Mouse (Mus musculus) intestine, embryonic 16.5 days (tissue): Measurements from ENCODE around the gene Ubxn11. TPM values are rescaled to one million over a fixed set of nuclear protein-coding genes. Genes with fewer than 3 reads are reported as not detected.

Source experiments
- ATAC-seq: fragments of 200-750 bp; cut with Nextera tagmentation; 2 replicates; pipeline ENCODE4 v1.8.0; 2017; ENCODE audit warnings: moderate TSS enrichment, moderate library complexity
- H3K27ac ChIP-seq: fragments of 300-500 bp; sonication (generic); 2 replicates; pipeline ENCODE4 v1.5.1; 2014; ENCODE audit warnings: mild to moderate bottlenecking, low read length
- H3K27me3 ChIP-seq: fragments of 300-500 bp; sonication (generic); replicated peaks from 2 replicates; pipeline ENCODE4 v1.6.1; 2014; ENCODE audit warnings: low read length, control low read depth, mixed read lengths; ENCODE audit not compliant: control insufficient read depth, insufficient read depth
- H3K36me3 ChIP-seq: fragments of 300-500 bp; sonication (generic); 2 replicates; pipeline ENCODE4 v1.6.1; 2014; ENCODE audit warnings: low read length, control low read depth; ENCODE audit not compliant: control insufficient read depth, insufficient read depth
- H3K4me1 ChIP-seq: fragments of 300-500 bp; sonication (generic); 2 replicates; pipeline ENCODE4 v1.6.1; 2014; ENCODE audit warnings: low read length, control low read depth, mixed read lengths; ENCODE audit not compliant: control insufficient read depth, insufficient read depth
- H3K4me2 ChIP-seq: fragments of 300-500 bp; sonication (generic); 2 replicates; pipeline ENCODE4 v1.6.1; 2014; ENCODE audit warnings: low read depth, low read length, control low read depth
- H3K4me3 ChIP-seq: fragments of 300-500 bp; sonication (generic); 2 replicates; pipeline ENCODE4 v1.5.1; 2014; ENCODE audit warnings: mild to moderate bottlenecking, low read length
- H3K9ac ChIP-seq: fragments of 300-500 bp; sonication (generic); 2 replicates; pipeline ENCODE4 v1.6.1; 2014; ENCODE audit warnings: low read depth, low read length
- H3K9me3 ChIP-seq: fragments of 300-500 bp; sonication (generic); 2 replicates; pipeline ENCODE4 v1.6.1; 2016; ENCODE audit warnings: low read length, control low read depth; ENCODE audit not compliant: control insufficient read depth
- WGBS: fragments of 180-500 bp; shearing (Covaris S2); extraction: QIAGEN DNeasy Blood & Tissue Kit; methylation state at CpG from one replicate; pipeline ENCODE4 v1.1.7; 2014; 5-methylcytosine and 5-hydroxymethylcytosine counted together
- polyA plus RNA-seq: library from polyadenylated mRNA; unstranded; fragments of >200 nt; fragmentation: Nextera tagmentation; extraction: Ambion mirVana; gene quantifications from 2 replicates; pipeline ENCODE4 v1.2.1, GENCODE M21; 2015

The Ubxn11 gene
- polyA plus RNA-seq, 1 experiment from 2014 or later, result 5.6 TPM

DNA sequence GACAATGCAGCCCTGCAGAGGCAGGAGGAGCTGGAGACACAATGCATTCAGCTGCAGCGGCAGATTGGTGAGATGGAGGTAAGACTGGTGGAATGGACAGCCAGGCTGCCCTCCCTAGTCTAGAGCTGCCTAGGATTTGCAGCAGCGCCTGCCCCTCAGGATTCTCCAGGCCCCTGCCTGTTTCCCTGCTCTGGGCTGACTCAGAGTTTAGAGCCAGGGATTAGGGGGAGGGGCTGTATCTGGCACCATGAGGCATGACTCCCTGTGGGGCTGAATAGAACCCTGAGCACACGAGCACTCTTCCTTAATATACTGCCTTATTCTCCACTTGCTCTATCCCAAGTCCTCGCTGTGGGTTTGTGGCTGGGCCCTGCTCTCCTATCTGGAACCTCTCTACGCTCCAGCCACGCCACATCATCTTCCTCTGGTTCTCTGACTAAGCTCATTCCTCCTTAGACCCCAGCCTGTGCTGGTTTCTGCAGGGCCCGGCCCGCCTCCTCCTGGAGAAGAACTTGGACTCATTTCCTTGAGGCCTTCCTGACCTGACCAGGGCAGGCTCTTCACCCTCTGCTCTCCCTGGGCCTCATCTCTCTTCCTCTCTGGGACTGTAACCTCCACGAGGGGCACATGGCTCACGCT is 11.1 kb downstream of the Ubxn11 start:
- Histone ChIP-seq H3K27me3 (no peaks in the 10 kb centered on the region), H3K9me3 (no peaks in the 10 kb centered on the region), H3K9ac (no peak overlapping the region; the same call in 1 of the 2 replicates), H3K4me3 (no peak overlapping the region), H3K27ac (peak overlapping the region; percentile 26), H3K36me3 (no peaks in the 10 kb centered on the region), H3K4me1 (peaks cover 40% of the 10 kb centered on the region), H3K4me2 (no peak overlapping the region)
- ATAC-seq, result 0 out of 2 replicates have a peak, but pooled peaks have one; percentile 29
- 52% methylated on average over 10 of the region's 10 CpGs for WGBS

- Histone ChIP-seq H3K4me1 (peaks cover 40% of the 10 kb centered on the region), H3K4me2 (no peak overlapping the region), H3K4me3 (no peak overlapping the region), H3K9me3 (no peaks in the 10 kb centered on the region), H3K9ac (no peak overlapping the region; the same call in 1 of the 2 replicates), H3K36me3 (no peaks in the 10 kb centered on the region), H3K27me3 (no peaks in the 10 kb centered on the region), H3K27ac (peak overlapping the region; percentile 26)
- ATAC-seq, result no peak
- 91% methylated on average over 4 of the region's 4 CpGs for WGBS
Measured at GRCm38 (mm10) chr4:134114038-134114437, 11.7 kb downstream of the Ubxn11 start.

DNA sequence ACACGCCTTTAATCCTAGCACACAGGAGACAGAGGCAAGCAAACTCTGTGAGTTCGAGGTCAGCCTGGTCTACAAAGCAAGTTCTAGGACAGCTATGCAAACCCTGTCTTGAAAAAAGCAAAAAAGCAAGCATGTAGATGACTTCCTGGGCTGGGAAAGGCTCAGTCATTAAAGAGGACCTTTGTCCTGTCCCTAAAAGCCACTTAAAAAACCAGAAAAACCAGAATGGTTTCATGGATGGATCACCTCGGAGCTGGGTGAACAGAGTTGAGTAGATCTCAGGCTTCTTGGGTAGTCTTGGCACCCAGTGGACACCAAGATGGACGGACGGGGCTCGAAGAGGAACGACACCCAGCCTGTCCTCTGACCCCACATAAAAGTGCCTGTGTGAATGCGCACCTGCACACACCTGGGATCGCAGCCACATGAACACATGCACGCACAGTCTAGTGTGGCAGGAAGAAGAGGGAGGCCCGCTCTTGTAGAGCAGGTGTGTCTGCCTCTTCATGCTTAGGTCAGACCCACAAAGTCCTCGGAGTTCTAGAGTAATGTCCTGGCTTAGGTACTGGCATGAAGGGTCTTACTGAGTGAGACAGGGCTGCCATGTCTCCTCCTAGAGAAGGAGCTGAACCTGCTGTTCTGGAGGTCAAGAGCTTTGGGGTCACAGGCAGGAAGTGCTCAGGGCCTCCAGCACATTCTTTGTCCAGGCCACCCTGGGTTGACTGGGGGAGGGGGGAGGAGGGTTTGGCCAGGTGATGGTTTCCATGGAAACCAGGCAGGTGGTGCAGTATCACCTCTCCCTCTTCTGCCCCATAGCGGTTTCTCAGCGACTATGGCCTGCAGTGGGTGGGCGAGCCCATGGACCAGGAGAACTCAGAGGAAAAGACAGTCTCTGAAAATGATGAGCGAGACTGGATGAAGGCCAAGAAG is 13.1 kb downstream of the Ubxn11 start:
- H3K36me3 ChIP-seq, result no peaks in the 10 kb centered on the region
- no peak overlapping the region; the same call in 1 of the 2 replicates for H3K4me2 ChIP-seq
- no peaks in the 10 kb centered on the region for H3K9me3 ChIP-seq
- ATAC-seq, result peak; percentile 66
- 61% methylated on average over 16 of the region's 16 CpGs for WGBS
- no peak overlapping the region for H3K9ac ChIP-seq
- peaks cover 43% of the 10 kb centered on the region for H3K4me1 ChIP-seq
- peak overlapping the region; percentile 53 for H3K27ac ChIP-seq
- H3K27me3 ChIP-seq, result no peaks in the 10 kb centered on the region
- no peak overlapping the region for H3K4me3 ChIP-seq

DNA sequence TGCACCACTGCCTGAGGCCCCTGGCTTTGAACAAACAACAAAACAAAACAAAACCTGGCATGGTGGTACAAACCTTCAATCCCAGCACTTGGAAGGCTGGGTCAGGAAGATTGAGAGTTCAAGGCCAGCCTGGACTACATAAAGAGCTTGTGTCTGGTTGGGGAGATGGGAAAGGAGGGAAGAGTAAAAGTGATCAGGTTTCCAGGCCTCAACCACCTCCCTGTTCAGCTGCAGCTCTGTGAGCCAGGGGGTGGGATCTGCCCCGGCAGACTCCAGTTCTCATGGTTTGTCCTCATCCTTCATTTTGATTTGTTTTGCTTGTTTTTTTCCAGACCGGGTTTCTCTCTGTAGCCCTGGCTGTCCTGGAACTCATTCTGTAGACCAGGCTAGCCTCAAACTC is 14.1 kb downstream of the Ubxn11 start:
- H3K27ac ChIP-seq, result no peak overlapping the region
- H3K9ac ChIP-seq, result no peak overlapping the region
- 64% methylated on average over 2 of the region's 2 CpGs for WGBS

GRCm38 (mm10) chr4:134117012-134117411 is 14.6 kb downstream of the Ubxn11 start:
- H3K36me3 ChIP-seq, result no peaks in the 10 kb centered on the region
- ATAC-seq, result no peak
- H3K27ac ChIP-seq, result no peak overlapping the region
- no peak overlapping the region for H3K9ac ChIP-seq
- no peak overlapping the region for H3K4me3 ChIP-seq
- no peak overlapping the region for H3K4me2 ChIP-seq
- peaks cover 46% of the 10 kb centered on the region for H3K4me1 ChIP-seq
- no peaks in the 10 kb centered on the region for H3K27me3 ChIP-seq
- no peaks in the 10 kb centered on the region for H3K9me3 ChIP-seq
- WGBS, result 71% methylated on average over 8 of the region's 8 CpGs

More for the DNA sequence above, 14.1 kb downstream of the Ubxn11 start:
- Histone ChIP-seq H3K9me3 (no peaks in the 10 kb centered on the region), H3K4me3 (no peak overlapping the region), H3K36me3 (no peaks in the 10 kb centered on the region), H3K4me2 (no peak overlapping the region), H3K4me1 (peaks cover 45% of the 10 kb centered on the region), H3K27me3 (no peaks in the 10 kb centered on the region)
- ATAC-seq, result no peak

DNA sequence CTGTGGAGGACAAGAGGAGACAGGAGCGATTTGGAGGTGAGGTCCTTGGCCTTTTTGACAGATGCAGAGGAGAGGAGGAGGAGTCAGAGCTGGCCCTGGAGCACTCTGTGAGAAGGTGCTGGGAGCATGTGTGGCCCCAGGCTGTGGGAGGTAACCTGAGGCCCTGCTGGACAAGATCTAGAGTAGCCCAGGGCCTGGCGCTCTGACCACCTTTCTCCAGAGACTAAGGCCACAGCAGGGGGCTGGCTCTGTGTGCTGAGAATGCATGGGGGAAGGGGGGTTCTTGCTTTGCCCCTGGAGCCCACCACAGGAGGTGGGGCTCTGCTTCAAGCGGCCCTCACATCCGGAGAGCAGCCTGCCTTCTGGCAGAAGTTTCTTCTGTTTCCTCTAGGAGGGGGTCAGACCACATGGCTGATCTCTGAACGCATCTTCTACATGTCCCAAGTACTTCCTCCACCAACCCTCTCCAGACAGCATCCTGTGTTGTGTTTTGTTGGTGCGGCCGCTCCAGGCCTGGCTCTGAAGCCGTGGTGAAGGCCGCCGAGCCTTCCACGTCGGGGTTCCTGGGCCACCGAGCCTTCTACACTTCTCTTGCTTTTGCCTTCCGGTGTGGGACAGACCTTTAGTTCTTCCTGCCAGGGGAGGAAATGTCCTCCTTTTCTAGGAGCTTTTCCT is 15.9 kb downstream of the Ubxn11 start:
- H3K4me2 ChIP-seq, result no peak overlapping the region
- no peak for ATAC-seq
- H3K27ac ChIP-seq, result no peak overlapping the region
- H3K36me3 ChIP-seq, result no peaks in the 10 kb centered on the region
- no peak overlapping the region for H3K9ac ChIP-seq
- H3K4me1 ChIP-seq, result peaks cover 44% of the 10 kb centered on the region
- 59% methylated on average over 14 of the region's 14 CpGs for WGBS
- H3K4me3 ChIP-seq, result no peak overlapping the region
- no peaks in the 10 kb centered on the region for H3K27me3 ChIP-seq
- no peaks in the 10 kb centered on the region for H3K9me3 ChIP-seq

DNA sequence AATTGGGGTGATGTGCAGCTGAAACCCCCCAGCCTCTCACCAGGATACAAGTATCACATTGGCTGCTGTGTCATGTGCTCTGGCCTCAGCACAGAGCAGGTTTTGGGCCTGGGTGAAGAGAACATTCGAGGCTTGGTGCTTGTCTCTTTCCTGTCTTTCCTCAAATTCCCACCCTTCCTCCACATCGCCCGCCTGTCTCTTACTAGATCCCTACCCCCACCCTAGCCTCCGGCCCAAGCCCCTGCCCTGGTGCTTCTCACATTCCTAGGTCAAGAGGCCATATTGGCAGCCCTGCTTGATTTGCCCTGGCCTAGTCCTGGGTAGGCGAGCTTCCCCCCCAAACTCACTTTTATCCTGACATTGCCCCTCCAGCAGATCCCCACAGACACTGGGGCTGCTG is 16.7 kb downstream of the Ubxn11 start:
- Histone ChIP-seq H3K36me3 (no peaks in the 10 kb centered on the region), H3K4me1 (peaks cover 39% of the 10 kb centered on the region), H3K4me3 (no peak overlapping the region), H3K9me3 (no peaks in the 10 kb centered on the region), H3K4me2 (no peak overlapping the region), H3K9ac (no peak overlapping the region), H3K27ac (no peak overlapping the region), H3K27me3 (no peaks in the 10 kb centered on the region)
- no peak for ATAC-seq
- WGBS, result 74% methylated on average over 5 of the region's 5 CpGs

DNA sequence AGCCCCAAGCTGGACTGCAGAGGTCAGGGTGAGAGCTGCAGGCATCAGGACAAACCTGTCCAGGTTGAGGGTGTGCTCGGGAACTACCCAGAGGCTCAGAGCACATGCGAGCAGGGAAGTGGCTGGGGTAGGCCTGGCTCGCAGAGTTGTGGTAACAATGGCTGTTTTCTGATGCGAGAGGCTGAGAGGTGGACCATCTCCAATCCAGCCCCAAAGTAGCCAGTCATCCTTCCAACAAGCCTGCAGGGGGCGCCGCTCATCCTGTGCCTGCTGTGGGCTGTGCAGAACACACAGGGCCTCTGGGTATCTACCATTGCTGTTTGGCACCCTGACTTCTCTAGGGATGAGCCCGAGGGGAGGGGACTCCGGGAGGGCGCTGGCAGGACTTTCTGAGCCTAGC is 17.3 kb downstream of the Ubxn11 start:
- ATAC-seq, result no peak
- no peaks in the 10 kb centered on the region for H3K9me3 ChIP-seq
- H3K27ac ChIP-seq, result no peak overlapping the region
- H3K36me3 ChIP-seq, result no peaks in the 10 kb centered on the region
- H3K9ac ChIP-seq, result peak overlapping the region; percentile 39; the same call in 1 of the 2 replicates
- H3K27me3 ChIP-seq, result no peaks in the 10 kb centered on the region
- WGBS, result 60% methylated on average over 9 of the region's 9 CpGs
- no peak overlapping the region for H3K4me2 ChIP-seq
- peaks cover 39% of the 10 kb centered on the region for H3K4me1 ChIP-seq
- no peak overlapping the region for H3K4me3 ChIP-seq

DNA sequence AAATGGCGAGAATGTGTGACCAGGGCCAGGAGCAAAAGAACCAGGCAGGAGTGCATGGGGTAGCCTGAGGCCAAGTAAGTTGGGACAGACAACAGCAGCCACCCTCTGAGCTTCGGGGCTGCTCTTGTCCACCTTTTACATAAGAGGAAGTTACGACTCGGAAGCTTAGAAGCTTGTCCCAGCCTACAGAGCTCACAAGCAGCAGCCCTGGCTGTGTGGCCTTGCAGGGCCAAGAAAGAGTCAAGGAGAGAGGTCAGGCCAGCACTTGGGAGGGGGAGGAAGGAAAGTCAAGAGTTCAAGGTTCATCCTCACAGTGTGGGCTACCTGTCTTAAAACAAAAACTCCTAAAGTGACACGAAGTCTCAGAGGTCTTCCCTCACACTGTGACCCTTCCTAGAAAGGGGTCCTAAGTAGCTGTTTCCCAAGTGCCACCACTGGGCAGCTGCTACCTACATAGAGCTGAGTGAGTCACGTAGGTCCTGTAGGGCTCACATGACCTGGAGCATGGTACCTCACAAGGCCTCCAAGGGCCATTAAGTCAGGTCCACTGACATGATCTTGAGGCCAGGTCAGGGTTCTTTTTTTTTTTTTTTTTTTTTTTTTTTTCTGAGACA is 17.9 kb downstream of the Ubxn11 start:
- no peaks in the 10 kb centered on the region for H3K27me3 ChIP-seq
- no peaks in the 10 kb centered on the region; the same call in 1 of the 2 replicates for H3K36me3 ChIP-seq
- ATAC-seq, result no peak
- no peak overlapping the region for H3K4me2 ChIP-seq
- H3K27ac ChIP-seq, result peak overlapping the region; percentile 51; the same call in 1 of the 2 replicates
- WGBS, result 67% methylated on average over 6 of the region's 6 CpGs
- peak overlapping the region; percentile 39; the same call in 1 of the 2 replicates for H3K9ac ChIP-seq
- no peaks in the 10 kb centered on the region for H3K9me3 ChIP-seq
- H3K4me3 ChIP-seq, result no peak overlapping the region
- peaks cover 39% of the 10 kb centered on the region for H3K4me1 ChIP-seq
